Mouse (Mus musculus) cerebellum, adult 9-11 months (tissue): Measurements from ENCODE around the gene Gm20388.

Source experiments
- DNase-seq: peaks from one replicate; pipeline ENCODE4 v3.0.0; 2022

Gm20388 gene

DNA sequence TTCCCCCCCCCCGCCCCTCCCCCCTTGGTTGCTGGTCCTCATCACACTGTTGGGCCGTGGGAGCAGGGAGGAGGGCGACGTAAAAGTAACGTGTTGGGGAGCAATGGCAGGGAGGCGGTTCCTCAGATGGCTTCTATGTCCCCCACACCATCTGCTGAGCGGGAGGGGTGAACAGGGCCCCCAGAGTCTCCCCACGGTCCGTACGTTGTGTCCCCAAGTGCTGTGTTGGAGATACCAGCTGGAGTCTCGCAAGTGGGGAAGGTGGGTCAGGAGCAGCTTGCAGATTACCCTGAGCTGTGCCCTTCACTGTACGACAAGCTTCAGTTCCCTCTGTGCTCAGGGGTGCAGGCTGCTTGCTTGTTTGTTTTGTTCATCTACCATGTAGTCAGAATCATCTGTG lies 1813.2 kb downstream of the Gm20388 start:
- DNase-seq, result no peak

DNA sequence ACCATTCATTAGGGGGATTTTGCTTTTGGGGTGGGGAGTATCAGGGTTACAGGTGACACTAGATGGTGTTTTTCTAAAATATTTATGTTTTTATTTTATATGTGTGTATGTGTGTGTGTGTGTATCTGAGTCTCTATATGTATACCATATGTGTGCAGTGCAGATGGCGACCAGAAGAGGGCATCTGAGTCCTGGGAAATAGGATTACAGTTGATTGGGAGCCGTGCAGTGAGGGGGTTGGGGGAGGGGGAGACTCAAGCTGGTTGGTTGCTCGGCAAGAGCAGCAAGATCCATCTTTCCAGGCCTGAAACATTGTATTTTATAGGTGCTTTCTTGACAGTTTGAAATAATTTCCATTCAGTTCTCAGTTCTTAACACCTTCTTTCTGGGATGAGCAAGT lies 1816.5 kb downstream of the Gm20388 start:
- no peak for DNase-seq

DNA sequence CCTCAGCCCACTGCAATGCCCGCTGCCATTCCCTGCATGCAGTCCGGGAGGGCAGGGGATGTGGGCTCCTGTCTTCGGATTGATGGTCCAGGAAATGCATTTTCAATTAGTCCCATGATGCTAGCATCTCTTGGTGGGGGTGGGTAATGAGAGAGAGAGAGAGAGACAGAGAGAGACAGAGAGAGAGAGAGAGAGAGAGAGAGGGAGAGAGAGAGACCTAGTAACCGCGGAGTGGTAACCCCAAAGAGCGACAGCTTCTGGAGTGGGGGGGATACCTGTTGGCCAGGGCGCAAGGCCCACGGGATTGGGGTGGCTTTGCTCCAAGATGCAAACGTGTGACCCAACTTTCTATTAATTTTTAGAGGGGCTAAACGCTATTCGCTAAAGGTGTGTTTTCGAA lies 1818.7 kb downstream of the Gm20388 start, which contains the start of gene Jph3:
Gene Jph3 (plus strand): TSS at position 301 of the 400 bp plus-strand sequence.
- no peak for DNase-seq

DNA sequence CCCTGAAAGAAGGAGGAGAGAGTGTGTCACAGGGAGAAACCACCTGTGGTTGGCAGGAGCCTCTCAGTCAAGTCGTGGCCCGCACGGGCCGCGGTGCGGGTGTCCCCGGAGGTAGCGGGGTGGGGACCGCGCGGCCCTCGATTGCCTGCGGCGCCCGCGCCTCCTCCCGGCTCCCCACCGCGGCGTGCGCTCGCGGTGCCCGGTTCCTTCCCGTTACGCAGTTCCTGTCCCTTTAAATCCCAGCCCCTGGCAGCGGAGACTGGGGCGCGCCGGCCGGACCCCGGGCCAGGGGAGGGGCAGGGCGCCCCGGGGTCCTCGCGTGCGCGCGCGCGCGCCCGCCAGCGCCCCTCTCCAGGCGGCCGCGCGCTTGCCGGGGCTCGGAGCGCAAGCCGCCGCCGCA lies 1819.1 kb downstream of the Gm20388 start:
- peak; percentile 75 for DNase-seq

DNA sequence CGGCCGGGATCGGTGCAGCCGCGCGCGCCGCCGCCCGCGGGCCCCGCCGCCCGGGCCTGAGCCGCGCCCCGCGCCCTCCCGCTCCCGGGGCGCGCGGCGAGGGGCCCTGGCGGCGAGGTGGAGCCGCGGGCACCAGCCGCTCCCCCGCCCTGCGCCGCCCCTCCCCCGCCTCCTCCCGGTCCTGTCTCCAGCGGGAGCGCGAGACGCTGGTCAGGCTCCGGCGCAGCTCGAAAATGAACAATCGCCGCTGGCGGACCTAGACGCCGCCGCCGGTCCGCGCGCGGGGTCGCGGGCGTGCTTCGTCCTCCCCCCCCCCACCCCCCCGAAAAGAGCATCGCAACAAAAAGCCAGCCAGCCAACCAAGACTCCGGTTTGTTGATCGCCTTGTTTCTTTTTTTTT lies 1819.5 kb downstream of the Gm20388 start:
- no peak for DNase-seq

DNA sequence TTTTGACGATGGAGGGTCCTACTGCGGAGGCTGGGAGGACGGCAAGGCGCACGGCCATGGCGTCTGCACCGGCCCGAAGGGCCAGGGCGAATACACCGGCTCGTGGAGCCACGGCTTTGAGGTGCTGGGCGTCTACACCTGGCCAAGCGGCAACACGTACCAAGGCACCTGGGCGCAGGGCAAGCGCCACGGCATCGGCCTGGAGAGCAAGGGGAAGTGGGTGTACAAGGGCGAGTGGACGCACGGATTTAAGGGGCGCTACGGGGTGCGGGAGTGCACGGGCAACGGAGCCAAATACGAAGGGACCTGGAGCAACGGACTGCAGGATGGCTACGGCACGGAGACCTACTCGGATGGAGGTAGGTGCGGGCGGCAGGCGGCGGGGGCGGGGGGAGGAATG lies 1820.0 kb downstream of the Gm20388 start:
- peak; percentile 79 for DNase-seq

DNA sequence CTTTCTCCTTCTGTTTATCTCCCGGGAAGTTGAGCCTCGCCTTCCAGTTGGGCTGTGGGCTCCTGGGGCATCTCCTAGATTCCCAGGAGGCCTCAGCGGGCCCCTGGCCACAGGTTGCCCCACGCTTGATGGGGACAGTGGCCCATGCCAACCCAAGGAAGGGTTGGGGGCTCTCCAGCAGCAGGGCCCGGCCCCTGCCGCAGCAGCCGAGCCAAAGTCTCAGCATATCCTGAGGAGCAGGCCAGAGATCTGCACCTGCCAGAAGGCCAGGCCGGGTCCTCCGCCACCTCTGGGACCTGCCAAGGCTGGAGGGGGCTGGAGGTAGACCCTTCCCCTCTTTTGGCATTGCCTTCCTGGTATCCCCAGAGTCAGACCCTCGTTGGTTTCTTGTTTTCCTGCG lies 1820.4 kb downstream of the Gm20388 start:
- DNase-seq, result no peak

DNA sequence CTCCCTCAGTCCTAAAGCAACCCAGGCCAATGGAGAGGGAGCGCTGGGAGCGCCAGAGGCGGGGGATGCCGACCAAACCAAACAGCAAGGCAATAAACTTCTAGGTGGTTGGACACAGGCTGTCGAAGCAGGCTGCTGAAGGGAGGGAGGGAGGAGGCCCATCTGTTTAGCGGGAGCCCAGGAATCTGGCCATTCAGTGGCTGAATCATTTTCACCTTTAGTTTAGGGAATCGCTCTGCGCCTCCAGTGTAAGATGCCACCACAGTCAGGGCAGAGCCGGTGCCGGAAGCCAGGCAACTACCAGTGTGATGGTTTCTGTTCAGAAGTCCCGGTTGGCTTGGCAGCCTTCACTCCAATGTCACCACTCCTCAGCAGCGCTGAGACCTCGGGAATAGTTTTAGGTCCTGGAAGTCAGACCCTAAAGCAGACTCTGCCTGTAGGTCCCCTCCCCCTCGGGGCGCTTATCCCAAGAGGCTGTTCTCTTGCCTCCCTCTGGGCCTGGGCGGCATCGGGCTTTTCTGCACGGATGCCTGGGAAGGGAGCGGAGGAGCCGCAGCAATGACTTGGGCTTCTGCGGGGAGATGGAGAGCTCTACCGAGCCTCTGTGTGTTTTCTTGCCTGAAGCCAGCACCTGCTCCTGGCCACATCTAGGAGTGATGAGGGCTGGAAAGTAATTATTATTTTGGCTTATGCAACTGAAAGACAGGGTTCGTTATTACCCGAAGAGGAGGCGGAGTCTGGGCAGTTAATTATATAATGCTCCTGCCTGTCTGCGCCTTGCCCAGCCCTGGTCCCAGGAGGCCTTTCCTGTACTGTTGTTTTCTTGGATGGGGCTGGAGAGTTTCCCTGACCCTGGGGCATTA lies 1821.1 kb downstream of the Gm20388 start:
- peak; percentile 91 for DNase-seq

DNA sequence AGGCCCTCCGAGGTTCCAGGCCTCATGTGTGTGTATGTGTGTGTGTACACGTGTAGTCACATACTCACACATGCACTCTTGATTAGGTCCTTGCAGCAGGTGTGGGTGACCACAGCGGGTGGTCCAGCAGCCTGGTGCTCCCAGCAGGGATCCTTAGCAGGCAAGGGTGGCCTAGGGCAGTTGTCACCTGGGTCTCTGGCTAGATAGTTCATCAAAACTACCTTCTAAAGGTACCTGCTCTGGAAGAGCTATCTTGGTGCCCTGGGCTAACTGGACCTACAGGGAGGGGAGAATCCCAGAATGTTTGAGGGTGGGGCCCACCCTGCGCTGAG lies 1821.7 kb downstream of the Gm20388 start:
- no peak for DNase-seq

DNA sequence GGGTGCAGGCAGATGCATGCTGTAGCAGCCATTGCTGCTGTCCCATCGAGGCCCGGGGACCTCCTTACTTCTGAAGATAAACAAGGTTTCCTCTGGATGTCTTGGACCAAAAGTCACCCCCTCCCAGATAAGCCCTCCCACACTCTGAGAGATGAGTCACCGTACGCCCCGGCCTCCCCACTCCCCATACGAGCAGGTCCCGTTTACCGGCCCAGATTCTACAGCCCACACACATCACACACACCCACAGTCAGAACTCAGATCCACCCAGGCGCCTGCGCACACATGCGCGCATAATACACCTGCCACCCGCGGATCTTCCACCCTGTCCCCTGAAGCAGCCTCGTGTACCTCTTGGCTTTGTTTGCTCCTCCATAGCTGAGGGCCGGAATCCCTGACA lies 1823.6 kb downstream of the Gm20388 start:
- DNase-seq, result no peak

DNA sequence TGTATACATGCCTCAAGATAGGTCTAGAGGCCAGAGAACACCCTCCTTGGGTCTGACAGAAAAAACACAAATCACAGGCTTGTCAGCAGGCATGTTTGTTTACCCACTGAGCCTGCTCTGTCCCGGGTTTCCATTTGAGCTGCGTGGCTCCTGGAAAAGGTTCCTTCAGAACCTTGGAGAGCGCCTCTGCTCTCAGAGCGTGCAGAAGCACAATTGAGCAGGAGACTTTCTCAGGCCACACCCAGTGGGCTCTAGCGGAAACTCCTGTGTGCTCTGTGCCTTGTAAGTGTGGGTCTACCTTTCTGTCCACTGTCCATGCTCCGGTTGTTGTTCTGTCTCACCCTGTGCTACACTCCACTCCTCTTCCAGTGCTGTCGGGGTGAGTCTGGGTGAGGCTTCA lies 1825.6 kb downstream of the Gm20388 start:
- no peak for DNase-seq

DNA sequence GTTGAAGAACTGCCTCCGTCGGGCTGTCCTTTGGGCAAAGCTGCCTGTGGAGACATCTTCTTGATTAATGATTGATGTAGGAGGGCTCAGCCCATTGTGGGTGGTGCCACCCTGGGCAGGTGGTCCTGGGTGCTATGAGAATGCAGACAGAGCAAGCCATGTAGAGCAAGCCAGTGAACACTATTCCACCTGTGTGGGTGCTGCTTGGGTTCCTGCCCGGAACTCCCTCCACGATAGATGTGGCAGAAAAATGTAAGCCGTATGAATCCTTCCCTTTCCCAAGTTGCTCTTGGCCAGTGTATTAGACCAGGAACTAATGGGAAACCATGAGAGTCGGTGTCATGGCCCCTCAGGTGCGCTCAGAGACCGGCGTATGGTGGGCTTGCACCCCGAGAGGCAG lies 1830.1 kb downstream of the Gm20388 start:
- no peak for DNase-seq

DNA sequence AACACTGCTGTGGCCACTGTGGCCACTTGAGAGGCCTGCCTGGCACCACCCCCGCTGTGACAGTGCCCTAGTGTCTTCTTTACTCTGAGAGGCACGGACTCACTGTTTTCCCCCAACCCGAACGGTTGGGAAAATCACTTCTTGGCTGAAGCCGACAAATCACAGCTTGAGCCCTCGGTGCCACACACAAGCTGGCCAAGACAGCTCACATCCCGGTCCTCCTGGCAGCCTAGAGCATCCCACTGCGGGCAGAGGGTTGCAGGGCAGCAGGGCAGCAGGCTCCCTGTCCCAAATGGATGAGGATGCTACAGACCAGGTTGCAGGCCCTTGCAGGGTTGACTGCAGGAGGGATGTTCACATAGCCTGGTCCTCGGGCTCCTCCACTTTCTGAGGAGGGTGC lies 1838.9 kb downstream of the Gm20388 start:
- peak; percentile 92 for DNase-seq

DNA sequence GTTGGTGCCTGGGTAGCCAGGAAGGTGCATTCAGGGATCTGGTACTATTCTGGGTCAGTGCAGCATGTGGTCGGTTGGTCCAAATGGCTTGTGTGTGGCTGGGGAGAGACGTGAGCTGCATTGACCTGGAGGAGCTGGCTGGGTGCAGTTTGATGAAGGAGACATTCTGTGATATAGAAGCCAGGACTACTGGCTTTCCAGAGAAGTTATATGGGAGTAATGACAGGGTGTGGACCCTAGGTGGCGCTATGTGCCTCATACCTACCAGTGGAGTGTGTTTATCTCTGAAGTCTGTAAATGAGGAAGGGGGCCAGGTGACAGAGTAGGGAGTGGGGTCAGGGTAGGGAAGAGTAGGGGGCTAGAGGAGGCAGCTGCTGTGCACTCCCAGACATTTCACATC lies 1839.9 kb downstream of the Gm20388 start:
- no peak for DNase-seq

DNA sequence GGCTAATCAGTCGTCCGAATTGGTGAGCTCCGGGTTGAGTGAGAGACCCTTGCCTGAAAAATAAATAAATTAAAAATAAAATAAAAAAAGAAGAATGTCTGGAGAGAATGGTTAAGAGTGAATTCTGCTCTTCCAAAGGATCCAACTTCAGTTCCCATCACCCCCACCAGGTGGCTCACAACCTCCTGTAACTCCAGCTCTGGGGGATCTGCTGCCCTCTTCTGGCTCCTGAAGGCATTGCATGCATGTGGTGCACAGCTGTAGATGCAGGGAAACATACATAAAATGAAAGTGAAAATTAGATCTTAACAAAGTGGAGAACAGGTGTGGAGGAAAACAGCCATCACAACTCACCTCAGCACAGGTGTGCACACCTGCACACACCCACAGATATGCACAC lies 1840.8 kb downstream of the Gm20388 start:
- no peak for DNase-seq

DNA sequence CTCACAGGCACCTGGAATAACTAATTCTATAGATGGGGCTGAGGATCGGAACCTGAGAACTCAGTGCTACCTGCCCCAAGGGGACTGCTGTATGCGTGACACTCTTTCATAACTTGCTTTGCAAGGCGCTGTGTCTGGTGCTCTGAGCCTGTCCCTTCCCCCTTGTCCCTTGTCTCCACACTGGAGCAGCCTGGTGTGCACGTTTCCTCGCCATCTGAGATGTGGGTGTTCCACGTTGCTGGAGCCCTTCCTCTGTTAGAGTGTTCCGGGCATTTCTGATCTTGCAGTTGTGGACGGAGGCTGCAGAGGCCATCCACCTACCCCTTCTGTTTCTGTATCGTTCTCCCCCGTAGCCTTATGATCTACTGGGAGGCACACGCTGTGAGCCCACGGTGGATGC lies 1847.8 kb downstream of the Gm20388 start:
- no peak for DNase-seq

DNA sequence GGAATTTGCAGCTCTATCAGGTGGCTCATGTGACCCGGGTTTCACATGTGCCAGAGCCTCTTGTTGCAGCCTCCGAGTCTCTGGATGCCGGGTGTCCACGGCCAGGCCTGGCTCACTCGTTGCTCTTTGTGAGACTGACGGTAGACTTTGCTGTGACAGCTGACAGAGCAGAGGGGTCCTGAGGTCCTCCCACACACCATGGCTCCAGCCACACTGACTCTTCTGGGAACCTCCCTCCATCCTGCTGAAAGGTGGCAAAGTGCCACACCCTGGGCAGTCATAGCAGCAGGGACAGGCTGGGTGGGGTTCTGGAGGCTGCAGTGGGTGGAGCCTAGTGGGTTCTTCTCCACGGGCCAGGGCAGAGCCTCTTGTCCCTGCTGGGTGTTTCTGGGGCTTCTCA lies 1849.8 kb downstream of the Gm20388 start:
- peak; percentile 78 for DNase-seq

DNA sequence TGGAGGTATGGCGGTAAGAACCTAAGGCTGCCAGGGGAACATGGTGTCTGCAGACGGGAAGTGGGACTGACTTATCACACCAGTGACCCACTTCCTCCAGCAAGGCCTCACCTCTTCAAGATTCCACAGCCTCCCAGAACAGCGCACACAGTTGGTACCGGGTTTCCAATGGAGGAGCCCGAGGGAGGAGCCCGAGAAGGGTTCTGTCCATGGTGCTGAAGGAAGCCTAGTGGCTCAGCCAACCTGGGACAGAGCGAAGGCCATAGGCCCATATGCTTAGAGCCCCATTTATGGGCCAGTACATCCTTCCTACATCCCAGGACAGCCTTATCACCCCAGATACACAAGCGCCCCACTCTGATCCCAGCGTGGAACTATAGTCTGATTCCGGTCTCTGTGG lies 1850.8 kb downstream of the Gm20388 start:
- no peak for DNase-seq

DNA sequence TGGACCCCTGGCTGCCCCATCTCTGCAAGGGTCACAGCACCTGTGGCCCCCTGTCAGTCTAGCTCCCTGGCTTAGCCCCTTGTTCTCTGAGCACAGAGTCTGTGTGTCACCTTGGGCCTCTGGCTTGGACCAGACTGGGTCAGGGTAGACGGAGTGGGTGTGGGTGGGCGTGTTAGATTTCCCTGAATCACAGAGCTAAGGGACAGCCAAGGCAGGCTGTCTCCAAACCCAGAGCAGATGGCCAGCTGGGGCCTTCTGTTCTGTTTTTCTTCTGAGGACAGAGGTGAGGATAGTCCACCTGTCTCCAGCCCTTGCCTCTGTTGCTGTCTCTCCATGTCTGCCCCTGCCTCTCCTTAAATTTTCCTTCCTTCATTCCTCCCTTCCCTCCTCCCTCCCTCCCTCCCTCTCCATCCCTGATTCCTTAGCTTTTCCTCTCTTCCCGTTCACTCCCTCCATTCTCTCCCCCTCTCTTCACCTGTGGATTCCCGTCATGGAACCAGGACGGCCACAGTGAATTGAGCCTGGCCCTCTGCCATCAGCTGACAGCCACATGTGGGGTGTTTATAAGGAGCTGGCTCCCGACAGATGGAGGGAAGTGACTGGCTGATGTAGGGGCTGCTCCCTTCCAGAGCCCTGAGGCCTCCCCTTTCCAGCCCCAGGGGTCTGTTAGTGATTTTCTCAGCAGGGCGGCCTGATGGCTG lies 1852.5 kb downstream of the Gm20388 start:
- DNase-seq, result no peak

DNA sequence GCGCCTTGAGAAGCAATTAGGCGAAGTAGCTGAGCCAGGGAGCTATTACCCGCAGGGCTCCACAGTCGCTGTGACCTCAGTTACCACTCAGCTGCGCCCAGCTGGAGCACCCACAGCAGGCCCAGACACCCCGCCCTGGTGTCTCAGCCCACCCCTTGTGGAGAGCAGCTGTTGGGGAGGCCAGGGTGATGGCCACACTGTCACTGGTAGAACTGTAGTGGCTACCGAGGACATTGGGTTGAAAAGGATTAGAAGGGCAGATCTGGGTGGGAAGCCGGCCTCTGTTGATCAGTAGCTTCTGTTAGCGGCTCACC lies 1853.0 kb downstream of the Gm20388 start:
- DNase-seq, result no peak

DNA sequence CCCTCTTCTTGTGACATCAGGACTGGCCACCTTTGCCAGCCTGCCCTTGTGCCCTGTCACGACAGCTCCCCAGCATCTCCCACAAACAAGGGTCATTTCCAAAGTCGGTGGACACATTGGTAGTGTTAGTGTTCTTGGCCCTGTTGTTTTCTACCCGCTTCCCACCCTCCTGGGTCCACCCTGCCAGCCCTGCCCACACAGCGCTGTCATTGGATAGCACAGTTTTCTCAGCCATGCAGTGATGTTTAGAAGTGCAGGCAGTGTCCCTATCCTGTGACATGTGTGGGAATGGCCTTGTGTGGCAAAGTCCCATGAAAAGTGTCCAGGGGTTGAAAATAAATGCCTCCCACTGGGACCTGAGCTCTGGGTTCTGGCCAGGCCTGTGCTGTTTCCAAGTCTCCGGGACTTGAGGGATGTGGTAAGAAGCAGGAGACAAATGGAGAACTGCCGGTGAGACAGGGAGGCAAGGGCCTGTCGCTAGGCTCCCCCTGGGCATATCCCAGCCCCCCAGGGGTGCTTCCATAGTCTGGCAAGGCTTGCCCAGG lies 1855.0 kb downstream of the Gm20388 start:
- no peak for DNase-seq

DNA sequence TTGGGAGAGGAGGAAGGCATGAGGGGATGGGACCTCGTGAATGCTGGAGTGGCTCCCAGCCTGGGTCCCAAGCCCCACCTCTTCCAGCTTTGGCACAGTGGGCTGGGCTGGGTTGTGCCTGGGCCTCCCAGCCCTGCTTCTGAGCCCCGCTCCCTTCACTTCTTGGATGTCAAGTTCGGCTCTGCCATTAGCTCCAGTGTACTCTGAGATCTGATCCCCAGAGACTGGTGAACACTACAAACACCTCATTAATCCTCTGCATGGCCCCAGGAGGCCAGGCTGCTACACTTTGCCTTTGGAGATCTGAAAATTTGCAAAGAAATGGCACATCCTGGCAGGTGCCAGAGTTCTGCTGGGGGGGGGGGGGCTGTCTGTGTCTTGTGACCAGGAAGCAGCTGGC lies 1858.5 kb downstream of the Gm20388 start:
- DNase-seq, result no peak

DNA sequence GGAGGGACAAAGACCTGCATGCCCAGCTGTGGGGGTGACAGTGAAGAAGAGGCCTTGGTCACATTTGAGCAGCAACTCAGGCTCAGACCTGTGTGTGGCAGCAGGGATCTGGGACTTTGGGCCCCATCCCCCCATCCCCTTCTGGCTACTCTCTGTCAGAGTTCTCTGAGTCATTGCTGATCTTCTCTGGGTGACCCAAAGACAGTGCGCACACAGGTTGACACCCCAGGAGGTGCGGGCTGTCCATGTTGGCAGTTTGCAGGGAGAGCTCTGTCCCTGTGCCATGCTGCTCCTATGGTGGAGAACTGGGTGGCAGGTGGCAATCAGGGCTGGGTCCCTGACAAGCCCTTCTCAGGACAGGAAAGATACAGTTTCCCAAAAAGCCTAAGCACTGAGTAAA lies 1859.0 kb downstream of the Gm20388 start:
- peak; percentile 83 for DNase-seq
